Mouse (Mus musculus): ENCODE results near the gene Tgif2.

DNA sequence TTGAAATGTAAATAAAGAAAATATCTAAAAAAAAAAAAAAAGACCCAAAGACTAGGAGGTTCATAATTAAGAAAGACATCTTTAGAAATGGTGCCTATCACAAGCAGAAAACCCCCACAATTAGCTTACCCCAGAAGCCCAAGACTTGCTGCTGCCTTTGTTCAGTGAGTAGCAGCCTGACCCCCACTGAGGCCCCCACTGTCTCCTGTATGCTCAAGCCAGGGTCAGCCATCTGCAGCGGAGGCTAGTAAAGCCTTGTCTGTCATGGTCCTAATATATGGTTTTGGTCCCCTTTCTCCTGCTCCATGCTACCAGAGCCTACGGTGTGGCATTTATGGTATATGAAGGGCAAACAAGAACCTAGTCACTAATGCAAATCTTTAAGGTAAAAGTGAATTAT, 61.5 kb downstream of the Tgif2 start:
- TF ChIP-seq CTCF (IDR thresholded peaks at IDR 0.05; ENCODE audit: borderline replicate concordance, insufficient read depth, low read depth, low read length) (no peak), POLR2A (IDR thresholded peaks at IDR 0.05; ENCODE audit: borderline replicate concordance, insufficient read depth, low read length) (no peak)

Data from cerebellum, adult 2 months (tissue).